Mouse (Mus musculus) limb, embryonic 12.5 days (tissue): ENCODE data around the gene Rgs9. TPM values are rescaled to one million over a fixed set of nuclear protein-coding genes. Genes with fewer than 3 reads are reported as not detected.

Source experiments
- ATAC-seq: fragments of 200-750 bp; cut with Nextera tagmentation; 2 replicates; pipeline ENCODE4 v1.8.0; 2017; ENCODE audit warnings: low read depth, moderate TSS enrichment; ENCODE audit not compliant: insufficient number of reproducible peaks, insufficient read depth, low FRiP score, low TSS enrichment
- H3K27ac ChIP-seq: fragments of 300-500 bp; sonication (generic); 2 replicates; pipeline ENCODE4 v1.5.1; 2016; ENCODE audit warnings: mild to moderate bottlenecking, moderate library complexity
- H3K27me3 ChIP-seq: fragments of 300-500 bp; sonication (generic); 2 replicates; pipeline ENCODE4 v1.6.1; 2016; ENCODE audit warnings: mild to moderate bottlenecking, moderate library complexity
- H3K36me3 ChIP-seq: fragments of 300-500 bp; sonication (generic); 2 replicates; pipeline ENCODE4 v1.6.1; 2016; ENCODE audit warnings: mild to moderate bottlenecking, moderate library complexity
- H3K4me1 ChIP-seq: fragments of 300-500 bp; sonication (generic); replicated peaks from 2 replicates; pipeline ENCODE4 v1.6.1; 2016
- H3K4me2 ChIP-seq: fragments of 300-500 bp; sonication (generic); 2 replicates; pipeline ENCODE4 v1.6.1; 2016; ENCODE audit warnings: mild to moderate bottlenecking, moderate library complexity
- H3K4me3 ChIP-seq: fragments of 300-500 bp; sonication (generic); replicated peaks from 2 replicates; pipeline ENCODE4 v1.5.1; 2016; ENCODE audit warnings: mild to moderate bottlenecking
- H3K9ac ChIP-seq: fragments of 300-500 bp; sonication (generic); replicated peaks from 2 replicates; pipeline ENCODE4 v1.6.1; 2016; ENCODE audit warnings: mild to moderate bottlenecking, moderate library complexity
- H3K9me3 ChIP-seq: fragments of 300-500 bp; sonication (generic); 2 replicates; pipeline ENCODE4 v1.6.1; 2016; ENCODE audit warnings: mild to moderate bottlenecking, moderate library complexity
- WGBS: fragments of 180-500 bp; shearing (Covaris S2); methylation state at CpG from one replicate; pipeline ENCODE4 v1.1.7; 2016; 5-methylcytosine and 5-hydroxymethylcytosine counted together
- polyA plus RNA-seq: library from polyadenylated mRNA; unstranded; fragments of >200 nt; fragmentation: Nextera tagmentation; extraction: Ambion mirVana; gene quantifications from 2 replicates; pipeline ENCODE4 v1.2.1, GENCODE M21; 2016

Rgs9 gene
- polyA plus RNA-seq, 1 experiment from 2014 or later = 4.1 TPM

- H3K4me3 ChIP-seq = no peak overlapping the region
- H3K4me2 ChIP-seq = no peak overlapping the region
- H3K9me3 ChIP-seq = no peaks in the 10 kb centered on the region
- H3K27me3 ChIP-seq = no peaks in the 10 kb centered on the region
- 82% methylated on average over 1 of the region's 1 CpGs for WGBS
- H3K9ac ChIP-seq = no peak overlapping the region
- no peaks in the 10 kb centered on the region for H3K4me1 ChIP-seq
- no peaks in the 10 kb centered on the region for H3K36me3 ChIP-seq
- no peak for ATAC-seq
- no peak overlapping the region for H3K27ac ChIP-seq
Observed at GRCm38 (mm10) chr11:109206028-109206427, 91.9 kb downstream of the Rgs9 start.

- 39% methylated on average over 8 of the region's 8 CpGs for WGBS
- no peak overlapping the region for H3K4me3 ChIP-seq
- H3K9me3 ChIP-seq = no peaks in the 10 kb centered on the region
- H3K36me3 ChIP-seq = no peaks in the 10 kb centered on the region
- no peak overlapping the region for H3K27ac ChIP-seq
- H3K4me1 ChIP-seq = peaks cover 8% of the 10 kb centered on the region
- no peak for ATAC-seq
- no peak overlapping the region for H3K9ac ChIP-seq
- no peaks in the 10 kb centered on the region for H3K27me3 ChIP-seq
- H3K4me2 ChIP-seq = no peak overlapping the region
Observed at GRCm38 (mm10) chr11:109199612-109200293, 98.2 kb downstream of the Rgs9 start.

GRCm38 (mm10) chr11:109192673-109193557, 105.0 kb downstream of the Rgs9 start:
- H3K4me3 ChIP-seq = no peak overlapping the region
- 0 out of 2 replicates have a peak, but pooled peaks cover 4% of the 10 kb centered on the region for H3K4me1 ChIP-seq
- ATAC-seq = peak; percentile 37; the same call in 1 of the 2 replicates
- H3K9ac ChIP-seq = 0 out of 2 replicates have a peak overlapping the region, but pooled peaks have one; percentile 13
- no peaks in the 10 kb centered on the region for H3K27me3 ChIP-seq
- H3K9me3 ChIP-seq = no peaks in the 10 kb centered on the region
- no peak overlapping the region for H3K27ac ChIP-seq
- H3K4me2 ChIP-seq = no peak overlapping the region
- WGBS = 45% methylated on average over 15 of the region's 15 CpGs
- no peaks in the 10 kb centered on the region for H3K36me3 ChIP-seq

GRCm38 (mm10) chr11:109188235-109188634, 109.7 kb downstream of the Rgs9 start:
- H3K4me3 ChIP-seq = no peak overlapping the region
- H3K9ac ChIP-seq = no peak overlapping the region
- H3K27ac ChIP-seq = no peak overlapping the region
- H3K27me3 ChIP-seq = no peaks in the 10 kb centered on the region
- H3K4me1 ChIP-seq = 0 out of 2 replicates have a peak, but pooled peaks cover 10% of the 10 kb centered on the region
- H3K36me3 ChIP-seq = no peaks in the 10 kb centered on the region
- no peak overlapping the region for H3K4me2 ChIP-seq
- no peaks in the 10 kb centered on the region for H3K9me3 ChIP-seq
- ATAC-seq = no peak
- 80% methylated on average over 5 of the region's 5 CpGs for WGBS

GRCm38 (mm10) chr11:109187631-109188184, 110.2 kb downstream of the Rgs9 start:
- 44% methylated on average over 6 of the region's 6 CpGs for WGBS
- Histone ChIP-seq H3K27me3 (no peaks in the 10 kb centered on the region), H3K4me1 (0 out of 2 replicates have a peak, but pooled peaks cover 7% of the 10 kb centered on the region), H3K9ac (no peak overlapping the region), H3K4me2 (no peak overlapping the region), H3K27ac (no peak overlapping the region), H3K9me3 (no peaks in the 10 kb centered on the region), H3K4me3 (no peak overlapping the region), H3K36me3 (no peaks in the 10 kb centered on the region)
- no peak for ATAC-seq

GRCm38 (mm10) chr11:109181118-109181517, 116.8 kb downstream of the Rgs9 start:
- Histone ChIP-seq H3K27me3 (0 out of 2 replicates have a peak, but pooled peaks cover 12% of the 10 kb centered on the region), H3K27ac (no peak overlapping the region), H3K4me3 (no peak overlapping the region), H3K4me1 (peaks cover 5% of the 10 kb centered on the region), H3K4me2 (no peak overlapping the region), H3K9me3 (no peaks in the 10 kb centered on the region), H3K9ac (no peak overlapping the region), H3K36me3 (no peaks in the 10 kb centered on the region)
- WGBS = 65% methylated on average over 7 of the region's 7 CpGs
- no peak for ATAC-seq

GRCm38 (mm10) chr11:109180290-109180689, 117.6 kb downstream of the Rgs9 start:
- ATAC-seq = no peak
- peaks cover 5% of the 10 kb centered on the region for H3K4me1 ChIP-seq
- H3K9ac ChIP-seq = no peak overlapping the region
- no peaks in the 10 kb centered on the region for H3K9me3 ChIP-seq
- WGBS = 92% methylated on average over 11 of the region's 11 CpGs
- H3K27me3 ChIP-seq = 0 out of 2 replicates have a peak, but pooled peaks cover 12% of the 10 kb centered on the region
- H3K4me2 ChIP-seq = no peak overlapping the region
- no peaks in the 10 kb centered on the region for H3K36me3 ChIP-seq
- H3K27ac ChIP-seq = no peak overlapping the region
- H3K4me3 ChIP-seq = no peak overlapping the region

GRCm38 (mm10) chr11:109178788-109179518, 119.0 kb downstream of the Rgs9 start:
- H3K9me3 ChIP-seq = no peaks in the 10 kb centered on the region
- no peak overlapping the region for H3K27ac ChIP-seq
- peaks cover 5% of the 10 kb centered on the region for H3K4me1 ChIP-seq
- 54% methylated on average over 8 of the region's 8 CpGs for WGBS
- no peak overlapping the region for H3K4me2 ChIP-seq
- H3K27me3 ChIP-seq = 0 out of 2 replicates have a peak, but pooled peaks cover 12% of the 10 kb centered on the region
- no peak overlapping the region for H3K9ac ChIP-seq
- no peaks in the 10 kb centered on the region for H3K36me3 ChIP-seq
- H3K4me3 ChIP-seq = no peak overlapping the region
- ATAC-seq = no peak

GRCm38 (mm10) chr11:109175376-109175969, 122.5 kb downstream of the Rgs9 start:
- WGBS = 71% methylated on average over 8 of the region's 8 CpGs
- no peak overlapping the region for H3K9ac ChIP-seq
- H3K27me3 ChIP-seq = 0 out of 2 replicates have a peak, but pooled peaks cover 11% of the 10 kb centered on the region
- H3K4me1 ChIP-seq = peaks cover 5% of the 10 kb centered on the region; the same call in 1 of the 2 replicates
- H3K4me3 ChIP-seq = no peak overlapping the region
- H3K27ac ChIP-seq = no peak overlapping the region
- no peaks in the 10 kb centered on the region for H3K36me3 ChIP-seq
- no peak overlapping the region for H3K4me2 ChIP-seq
- peaks cover 4% of the 10 kb centered on the region; the same call in 1 of the 2 replicates for H3K9me3 ChIP-seq
- ATAC-seq = no peak
